Mouse (Mus musculus) embryonic fibroblast, embryonic 13.5 days (primary cell): Measurements from ENCODE around the gene Cacna2d3.

Experiments used
- CTCF ChIP-seq: IDR thresholded peaks from 2 replicates; pipeline ENCODE4 v1.5.1; 2011; ENCODE audit warnings: mild to moderate bottlenecking, control low read depth, low read length, moderate library complexity, borderline replicate concordance; ENCODE audit not compliant: insufficient read depth
- POLR2A ChIP-seq: IDR thresholded peaks from 2 replicates; pipeline ENCODE4 v1.6.1; 2011; ENCODE audit warnings: low read depth, mild to moderate bottlenecking, control low read depth, low read length, moderate library complexity

- TF ChIP-seq CTCF (no peak), POLR2A (no peak)
Observed at GRCm38 (mm10) chr14:28915004-28915403, 806.7 kb downstream of the Cacna2d3 start.
